Mouse (Mus musculus) liver, embryonic 14.5 days (tissue): ENCODE data around the gene Hist2h3b.

Experiments used
- CTCF ChIP-seq: IDR thresholded peaks from 2 replicates; pipeline ENCODE4 v1.5.1; 2016; ENCODE audit warnings: antibody characterized with exemption, low read depth, control low read depth
- EP300 ChIP-seq: IDR thresholded peaks from 2 replicates; pipeline ENCODE4 v1.6.1; 2016; ENCODE audit warnings: antibody characterized with exemption, low read depth

DNA sequence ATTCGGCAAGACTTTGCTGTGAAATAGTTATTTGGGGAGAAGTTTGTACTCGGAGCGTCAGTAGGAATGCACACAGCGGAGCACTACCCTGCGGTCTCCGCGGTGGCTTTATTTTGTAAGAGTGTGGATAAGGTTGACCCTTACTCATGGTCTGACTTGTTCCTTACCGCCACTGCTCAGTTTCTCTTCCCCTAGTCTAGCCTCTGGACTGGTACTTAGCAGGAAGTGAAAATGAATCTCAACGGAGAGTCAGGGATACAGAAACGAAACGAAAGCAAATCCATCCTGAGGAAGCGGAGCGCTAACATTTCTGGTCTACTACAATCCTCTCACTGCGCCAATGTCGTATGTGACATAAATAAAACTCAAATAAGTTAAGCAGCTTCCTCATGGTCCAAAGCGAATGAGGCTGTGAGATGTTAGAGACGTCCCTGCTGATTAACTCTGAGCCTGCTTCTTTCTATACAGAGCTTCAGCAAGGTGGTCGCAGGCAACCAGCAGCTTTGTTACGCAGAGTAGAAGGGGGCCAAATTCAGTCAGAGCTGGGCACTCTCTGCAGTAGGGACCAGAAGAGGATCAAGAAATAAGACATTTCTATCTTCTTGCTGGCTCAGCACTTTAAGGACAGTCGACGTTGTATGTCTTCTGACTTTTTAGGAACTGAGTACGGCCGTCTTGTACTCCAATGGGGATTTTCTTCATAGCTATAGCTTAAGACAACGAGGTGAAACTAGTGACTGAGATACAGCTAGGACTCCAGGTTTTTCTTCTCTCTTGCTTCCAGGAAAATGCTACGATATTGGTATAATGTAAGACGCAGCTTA lies 32.5 kb downstream of the Hist2h3b start:
- no peak for TF ChIP-seq CTCF
- no peak for TF ChIP-seq EP300
